Mouse (Mus musculus) heart, postnatal 4 days (tissue): Measurements from ENCODE around the gene Cryzl1. TPM values are rescaled to one million over a fixed set of nuclear protein-coding genes. Genes with fewer than 3 reads are reported as not detected.
A peak's percentile ranks its signal among the peaks of the same experiment; 100 is the strongest.
"Not testable (repeated sequence)": the region's sequence is repeated elsewhere in the genome, so short reads cannot be mapped to it uniquely, and the experiment has no call there.

Experiments used
- DNase-seq: peaks from one replicate; pipeline ENCODE4 v3.0.0; 2021
- total RNA-seq, 2 experiments: library from RNA; stranded (reverse); gene quantifications; 2 replicates each; pipeline ENCODE4 v1.2.3; 2021

Cryzl1 gene
- total RNA-seq, 2 experiments from 2014 or later = 29.7 to 31.2 TPM

GRCm38 (mm10) chr16:91688023-91688618 lies 40.7 kb downstream of the Cryzl1 start:
- no peak for DNase-seq

GRCm38 (mm10) chr16:91686369-91686768 lies 42.4 kb downstream of the Cryzl1 start:
- no peak for DNase-seq

- no peak for DNase-seq
Measured at GRCm38 (mm10) chr16:91685526-91685925, 43.2 kb downstream of the Cryzl1 start.

DNA sequence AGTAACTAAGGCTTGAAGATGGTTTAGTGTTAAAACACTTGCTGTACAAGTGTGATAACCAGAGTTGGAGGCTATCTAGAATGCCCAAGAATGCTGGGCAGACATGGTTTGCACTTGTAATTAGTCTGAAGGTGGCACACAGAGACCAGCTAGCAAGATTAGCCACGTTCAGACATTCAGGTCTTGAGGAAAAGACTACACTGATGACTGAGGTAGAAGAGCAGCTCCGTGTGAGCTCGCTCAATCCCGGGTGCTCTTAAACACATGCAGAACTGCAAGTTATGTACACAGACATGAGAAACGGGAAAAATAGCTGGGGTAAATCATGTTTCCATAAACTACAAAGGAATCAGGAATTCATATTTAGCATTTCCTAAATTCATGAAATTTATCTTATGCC lies 48.1 kb downstream of the Cryzl1 start:
- no peak for DNase-seq

- no peak for DNase-seq
Measured at GRCm38 (mm10) chr16:91678147-91678911, 50.4 kb downstream of the Cryzl1 start.

DNA sequence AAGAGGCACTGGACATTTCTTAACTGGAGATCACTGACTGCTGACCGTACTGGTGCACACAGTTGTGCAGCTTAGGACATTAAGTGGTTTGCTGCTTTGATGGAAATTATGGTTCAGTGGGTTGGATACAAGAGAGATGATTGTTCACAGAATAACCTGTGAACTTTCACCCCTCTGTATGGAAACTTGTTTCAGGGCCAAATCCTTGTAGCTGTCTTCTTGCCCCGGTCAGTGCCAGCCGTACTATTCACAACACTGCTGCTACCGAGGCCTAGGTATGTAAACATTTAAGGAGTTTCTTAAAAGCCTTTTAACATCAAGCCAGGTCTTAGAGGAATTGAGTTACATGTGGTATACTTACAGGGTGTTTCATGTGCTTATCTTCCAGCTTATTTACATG lies 54.3 kb downstream of the Cryzl1 start:
- no peak for DNase-seq

GRCm38 (mm10) chr16:91663795-91664194 lies 65.0 kb downstream of the Cryzl1 start:
- no peak for DNase-seq

DNA sequence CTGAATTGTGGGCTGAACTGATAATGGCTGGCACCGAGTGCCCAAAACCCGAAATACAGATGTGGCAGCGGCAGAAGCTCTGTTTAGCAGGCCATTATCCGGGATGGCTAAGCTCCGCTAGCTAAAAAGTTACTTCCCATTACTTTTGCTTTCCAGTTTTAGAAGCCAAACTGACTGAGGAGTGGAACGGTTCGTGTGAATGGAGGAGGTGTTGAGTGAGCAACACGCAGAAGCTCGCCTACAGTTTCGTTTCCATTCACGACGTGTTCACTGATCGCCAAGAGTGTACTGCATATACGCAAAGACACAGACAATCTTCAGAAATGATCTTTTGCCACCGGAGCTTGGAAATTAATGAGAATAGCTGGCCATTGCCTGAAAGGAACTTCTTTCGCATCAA lies 66.4 kb downstream of the Cryzl1 start:
- DNase-seq = no peak

- DNase-seq = no peak
Measured at GRCm38 (mm10) chr16:91661397-91661796, 67.4 kb downstream of the Cryzl1 start.

DNA sequence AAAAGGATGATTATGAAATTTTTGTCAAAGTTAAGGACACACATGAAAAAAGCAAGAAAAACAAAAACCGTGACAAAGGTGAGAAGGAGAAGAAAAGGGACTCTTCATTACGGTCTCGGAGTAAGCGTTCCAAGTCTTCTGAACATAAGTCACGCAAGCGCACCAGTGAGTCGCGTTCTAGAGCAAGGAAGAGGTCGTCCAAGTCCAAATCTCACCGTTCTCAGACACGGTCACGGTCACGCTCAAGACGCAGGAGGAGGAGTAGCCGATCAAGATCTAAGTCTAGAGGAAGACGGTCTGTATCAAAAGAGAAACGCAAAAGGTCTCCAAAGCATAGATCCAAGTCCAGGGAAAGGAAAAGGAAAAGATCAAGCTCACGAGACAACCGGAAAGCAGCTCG lies 69.0 kb downstream of the Cryzl1 start:
- DNase-seq = no peak

DNA sequence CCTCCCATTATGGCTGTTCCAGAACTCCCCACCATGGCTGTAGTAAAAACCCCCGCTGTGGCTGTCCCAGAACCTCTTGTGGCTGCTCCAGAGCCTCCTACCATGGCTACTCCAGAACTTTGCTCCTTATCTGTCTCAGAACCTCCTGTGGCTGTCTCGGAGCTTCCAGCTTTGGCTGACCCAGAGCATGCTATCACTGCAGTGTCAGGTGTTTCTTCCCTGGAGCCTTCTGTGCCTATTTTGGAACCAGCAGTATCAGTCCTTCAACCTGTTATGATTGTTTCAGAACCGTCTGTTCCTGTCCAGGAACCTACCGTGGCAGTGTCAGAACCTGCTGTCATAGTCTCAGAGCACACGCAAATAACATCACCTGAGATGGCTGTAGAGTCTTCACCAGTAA lies 70.3 kb downstream of the Cryzl1 start:
- DNase-seq = no peak

GRCm38 (mm10) chr16:91657285-91657684 lies 71.5 kb downstream of the Cryzl1 start:
- DNase-seq = no peak

DNA sequence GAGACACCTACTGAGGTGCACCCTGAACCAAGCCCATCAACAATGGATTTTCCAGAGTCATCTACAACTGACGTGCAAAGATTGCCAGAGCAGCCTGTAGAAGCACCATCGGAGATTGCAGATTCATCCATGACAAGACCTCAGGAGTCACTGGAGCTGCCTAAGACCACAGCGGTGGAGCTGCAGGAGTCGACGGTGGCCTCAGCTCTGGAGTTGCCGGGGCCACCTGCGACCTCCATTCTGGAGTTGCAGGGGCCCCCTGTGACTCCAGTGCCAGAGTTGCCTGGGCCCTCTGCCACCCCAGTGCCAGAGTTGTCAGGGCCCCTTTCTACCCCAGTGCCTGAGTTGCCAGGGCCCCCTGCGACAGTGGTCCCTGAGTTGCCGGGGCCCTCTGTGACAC lies 73.5 kb downstream of the Cryzl1 start:
- no peak for DNase-seq

DNA sequence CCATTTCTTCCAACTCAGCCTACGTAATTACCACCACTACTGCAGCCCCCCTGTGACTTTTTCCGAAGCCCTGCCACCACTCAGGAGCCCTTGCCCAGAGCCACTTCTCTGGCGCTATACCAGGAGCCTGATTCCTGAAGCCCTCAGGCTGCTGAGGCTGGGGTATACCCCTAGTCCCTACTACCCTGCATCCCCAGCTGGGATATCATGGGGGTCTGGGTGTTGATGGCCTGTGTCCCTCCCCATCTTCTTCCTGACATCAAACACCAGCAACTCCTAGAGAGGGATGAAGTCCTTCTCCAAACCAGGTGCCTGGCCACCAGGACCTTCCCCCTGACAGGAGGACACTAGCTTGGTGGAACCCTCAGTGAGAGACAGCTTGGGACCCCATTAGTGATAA lies 76.6 kb downstream of the Cryzl1 start:
- no peak for DNase-seq

DNA sequence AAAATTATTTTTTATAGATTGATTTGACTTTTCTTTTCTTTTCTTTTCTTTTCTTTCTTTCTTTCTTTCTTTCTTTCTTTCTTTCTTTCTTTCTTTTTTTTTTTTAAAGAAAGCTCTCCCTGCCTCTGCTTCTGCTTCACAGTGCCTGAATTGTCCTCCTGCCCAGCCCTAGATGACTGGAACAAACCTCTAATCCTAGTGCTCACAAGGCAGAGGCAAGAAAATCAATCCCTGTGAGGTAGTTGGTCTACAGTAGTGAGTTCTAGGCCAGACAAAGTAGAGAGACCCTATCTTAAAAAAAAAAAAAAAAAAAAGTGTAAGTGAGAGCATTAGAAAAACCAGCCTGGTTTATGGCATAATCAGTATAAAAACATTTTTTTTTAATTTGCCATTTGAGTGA lies 79.0 kb downstream of the Cryzl1 start:
- DNase-seq = no peak

DNA sequence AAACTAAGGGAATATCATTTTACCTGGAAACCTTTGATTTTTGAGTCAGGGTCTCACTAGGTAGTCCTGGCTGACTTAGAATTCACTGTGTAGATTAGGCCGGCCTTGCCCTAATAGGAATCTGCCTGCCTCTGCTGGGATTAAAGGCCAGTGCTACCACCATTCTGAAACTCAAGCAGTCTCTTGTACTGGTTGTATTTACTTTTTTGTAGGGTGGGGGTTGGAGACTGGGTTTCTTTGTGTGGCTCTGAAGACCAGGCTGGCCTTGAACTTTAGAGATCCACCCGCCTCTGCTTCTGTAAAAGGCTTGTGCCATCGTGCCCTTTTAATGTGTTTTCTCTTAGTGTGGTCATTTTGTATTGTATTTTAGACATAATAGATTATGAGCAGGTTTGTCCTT lies 79.5 kb downstream of the Cryzl1 start:
- no peak for DNase-seq

- DNase-seq = peak; percentile 90
Measured at GRCm38 (mm10) chr16:91648220-91648550, 80.6 kb downstream of the Cryzl1 start.

GRCm38 (mm10) chr16:91647461-91648219 lies 81.1 kb downstream of the Cryzl1 start, which contains the start of gene Son:
Gene Son, plus strand, starts transcription at chr16:91647506.
- peak; percentile 96 for DNase-seq

GRCm38 (mm10) chr16:91646681-91647419 lies 81.9 kb downstream of the Cryzl1 start, which contains the start of gene Gart:
Gene Gart, minus strand, starts transcription at chr16:91646952.
- DNase-seq = peak; percentile 95

DNA sequence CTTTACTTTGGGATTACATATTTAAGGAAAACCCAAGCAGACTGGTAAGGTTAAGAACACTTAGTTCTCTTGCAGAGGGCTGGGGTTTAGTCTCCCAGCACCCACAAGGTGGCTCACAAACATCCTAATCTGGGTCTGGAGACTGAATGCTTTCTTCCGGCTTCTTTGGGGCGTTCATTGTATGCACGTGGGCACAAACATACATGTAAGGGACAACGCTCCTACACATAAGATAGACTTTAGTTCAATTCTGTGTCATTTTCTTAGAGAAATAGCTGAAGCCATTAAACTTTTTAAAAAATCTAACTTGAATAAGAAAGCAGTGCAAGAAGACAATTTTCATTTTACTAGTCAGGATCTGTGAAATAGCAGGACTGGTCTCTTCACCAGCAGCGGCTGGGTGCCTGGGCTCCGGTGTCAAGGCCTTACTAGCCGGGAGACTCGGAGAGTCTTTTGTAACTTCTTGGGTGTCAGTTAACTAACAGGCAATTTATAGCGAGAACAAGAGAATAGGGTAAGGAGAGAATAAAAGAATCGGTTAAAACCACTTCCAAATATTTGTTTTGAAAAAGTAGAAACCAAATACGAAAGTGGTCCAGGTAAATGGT lies 82.7 kb downstream of the Cryzl1 start:
- no peak for DNase-seq

DNA sequence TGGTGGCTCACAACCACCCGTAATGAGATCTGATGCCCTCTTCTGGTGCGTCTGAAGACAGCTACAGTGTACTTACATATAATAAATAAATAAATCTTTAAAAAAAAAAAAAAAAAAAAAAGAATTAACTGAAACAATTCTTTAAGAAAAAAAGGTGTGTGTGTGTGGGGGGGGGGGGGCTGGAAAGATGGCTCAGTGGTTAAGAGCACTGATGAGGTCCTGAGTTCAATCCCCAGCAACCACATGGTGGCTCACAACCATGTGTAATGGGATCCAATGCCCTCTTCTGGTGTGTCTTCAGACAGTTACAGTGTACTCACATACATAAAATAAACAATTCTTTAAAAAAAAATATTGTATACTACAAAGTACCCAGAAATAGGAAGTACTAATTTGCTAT lies 83.4 kb downstream of the Cryzl1 start:
- not testable (repeated sequence) for DNase-seq

DNA sequence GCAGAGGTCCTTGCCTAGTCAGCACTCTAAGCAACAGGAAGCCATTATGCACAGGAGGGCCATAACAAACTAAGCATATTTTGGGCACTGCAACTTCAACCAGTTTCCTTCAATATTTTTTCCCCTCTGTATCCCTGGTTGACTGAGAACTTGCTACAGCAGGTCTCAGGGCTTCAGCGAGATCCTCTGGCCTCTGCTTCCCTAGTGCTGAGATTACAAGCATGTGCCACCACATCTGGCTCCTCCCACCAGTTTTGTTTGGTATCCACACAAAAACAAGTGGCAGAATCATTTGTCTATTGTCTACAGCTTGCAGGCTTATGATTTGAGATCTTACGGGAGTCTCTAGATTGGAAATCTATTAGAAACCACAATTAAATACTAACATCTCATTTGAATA lies 83.9 kb downstream of the Cryzl1 start:
- DNase-seq = no peak
